ENCODE assay signal across 11 mouse cellular contexts in genomic region chr2:151682357-151682756, GRCm38 (mm10). TPM values are rescaled to one million over a fixed set of nuclear protein-coding genes. Genes with fewer than 3 reads are reported as not detected.
DNase-seq lines count a peak whose midpoint lies in the region; ATAC-seq lines count a peak whose summit lies in the region.
"Had no signal": no experiment of that assay in that cellular context is flagged by ENCODE, and none has a peak within 500 bp of the region (broad histone marks: within the 10 kb centered on the region; RNA-seq: fewer than 3 reads in every experiment).

No protein-coding gene starts in this region.

- no peak for DNase-seq in kidney, adult 11 months
- DNase-seq in ES-CJ7 (ENCODE audit: low read depth, low spot score): peak; percentile 17
- DNase-seq in cerebellum, postnatal 10 days: peak; percentile 70 to 73
- peak; percentile 43 for DNase-seq in naive thymus-derived CD4-positive, alpha-beta T cell, adult 2 months (ENCODE audit: low read depth)
- no peak for DNase-seq in gastrocnemius, postnatal 10 days
- DNase-seq in gastrocnemius, postnatal 25 days: no peak

- no peak overlapping the region for H3K4me2 ChIP-seq in kidney, embryonic 15.5 days
- H3K4me2 ChIP-seq in hindbrain, embryonic 13.5 days: no peak overlapping the region
- H3K4me2 ChIP-seq: embryonic facial prominence, embryonic 15.5 days; limb, embryonic 12.5 days; stomach, embryonic 15.5 days had no signal

- no peaks in the 10 kb centered on the region for H3K9me3 ChIP-seq in kidney, embryonic 15.5 days (replicated peaks)
- no peaks in the 10 kb centered on the region for H3K9me3 ChIP-seq in hindbrain, embryonic 13.5 days
- H3K9me3 ChIP-seq: embryonic facial prominence, embryonic 15.5 days; limb, embryonic 12.5 days; stomach, embryonic 15.5 days had no signal

- H3K4me3 ChIP-seq in kidney, embryonic 15.5 days (replicated peaks): no peak overlapping the region
- H3K4me3 ChIP-seq in hindbrain, embryonic 13.5 days: no peak overlapping the region
- H3K4me3 ChIP-seq: embryonic facial prominence, embryonic 15.5 days; limb, embryonic 12.5 days; stomach, embryonic 15.5 days had no signal

- WGBS in kidney, embryonic 15.5 days: 61% methylated on average over 3 of the region's 3 CpGs
- WGBS in hindbrain, embryonic 13.5 days: 60% methylated on average over 3 of the region's 3 CpGs

- H3K27ac ChIP-seq in kidney, embryonic 15.5 days: no peak overlapping the region
- no peak overlapping the region for H3K27ac ChIP-seq in hindbrain, embryonic 13.5 days
- H3K27ac ChIP-seq: embryonic facial prominence, embryonic 15.5 days; limb, embryonic 12.5 days; stomach, embryonic 15.5 days had no signal

- peak; percentile 40; the same call in 1 of the 2 replicates for ATAC-seq in kidney, embryonic 15.5 days (replicated peaks; ENCODE audit: low FRiP score)
- peak; percentile 86; the same call in 1 of the 2 replicates for ATAC-seq in hindbrain, embryonic 13.5 days (ENCODE audit: low FRiP score)

- H3K4me1 ChIP-seq in kidney, embryonic 15.5 days: no peaks in the 10 kb centered on the region
- H3K4me1 ChIP-seq in hindbrain, embryonic 13.5 days (replicated peaks): no peaks in the 10 kb centered on the region
- H3K4me1 ChIP-seq: embryonic facial prominence, embryonic 15.5 days; limb, embryonic 12.5 days; stomach, embryonic 15.5 days had no signal

- H3K9ac ChIP-seq in kidney, embryonic 15.5 days: no peak overlapping the region
- no peak overlapping the region for H3K9ac ChIP-seq in hindbrain, embryonic 13.5 days
- H3K9ac ChIP-seq: embryonic facial prominence, embryonic 15.5 days; limb, embryonic 12.5 days; stomach, embryonic 15.5 days had no signal

- no peaks in the 10 kb centered on the region for H3K27me3 ChIP-seq in kidney, embryonic 15.5 days
- no peaks in the 10 kb centered on the region for H3K27me3 ChIP-seq in hindbrain, embryonic 13.5 days
- H3K27me3 ChIP-seq: embryonic facial prominence, embryonic 15.5 days; stomach, embryonic 15.5 days had no signal

- no peaks in the 10 kb centered on the region for H3K36me3 ChIP-seq in kidney, embryonic 15.5 days
- no peaks in the 10 kb centered on the region for H3K36me3 ChIP-seq in hindbrain, embryonic 13.5 days
- H3K36me3 ChIP-seq: embryonic facial prominence, embryonic 15.5 days; limb, embryonic 12.5 days; stomach, embryonic 15.5 days had no signal

RNA-seq across cellular contexts. Expression of gene Rad21l, which starts 14.0 kb away (rescaled TPM):
- not detected in 2 replicates for polyA plus RNA-seq in kidney, embryonic 15.5 days (2015; fragmentation: Nextera tagmentation; extraction: Ambion mirVana)
- 0.19 TPM in 1 of 2 replicates, not detected in the other for polyA plus RNA-seq in hindbrain, embryonic 13.5 days (2015; fragmentation: Nextera tagmentation; extraction: Ambion mirVana)
- total RNA-seq in gastrocnemius, postnatal 10 days (2021): not detected
- total RNA-seq in gastrocnemius, postnatal 25 days (2021): not detected
- polyA plus RNA-seq: embryonic facial prominence, embryonic 15.5 days; limb, embryonic 12.5 days; stomach, embryonic 15.5 days had no signal

RNA-seq across cellular contexts. Expression of gene Tmem74b, which starts 19.5 kb away (rescaled TPM):
- 0.95 and 1.5 TPM in 2 replicates for polyA plus RNA-seq in kidney, embryonic 15.5 days (2015; fragmentation: Nextera tagmentation; extraction: Ambion mirVana)
- 20.6 and 22.1 TPM in 2 replicates for polyA plus RNA-seq in hindbrain, embryonic 13.5 days (2015; fragmentation: Nextera tagmentation; extraction: Ambion mirVana)
- total RNA-seq in gastrocnemius, postnatal 10 days (2021): under 1 TPM; 0.61 to 0.99 TPM
- total RNA-seq in gastrocnemius, postnatal 25 days (2021): 1 to 10 TPM in 1 of 2 experiments, under 1 TPM in 1; 0.62 to 1.3 TPM

RNA-seq across cellular contexts. Expression of gene Snph, which starts 50.0 kb away (rescaled TPM):
- 0.59 and 0.95 TPM in 2 replicates for polyA plus RNA-seq in kidney, embryonic 15.5 days (2015; fragmentation: Nextera tagmentation; extraction: Ambion mirVana)
- polyA plus RNA-seq in hindbrain, embryonic 13.5 days (2015; fragmentation: Nextera tagmentation; extraction: Ambion mirVana): 14.1 and 16.6 TPM in 2 replicates
- 1 to 10 TPM; 6.4 to 8.2 TPM for total RNA-seq in gastrocnemius, postnatal 10 days (2021)
- 10 to 100 TPM; 19.2 to 26.2 TPM for total RNA-seq in gastrocnemius, postnatal 25 days (2021)

Comparison
In these comparisons a context has a peak if more than half of its experiments do, and no peak if none do; other contexts are left out.
1. DNase-seq: peak in ES-CJ7 (single experiment), cerebellum, postnatal 10 days (2 of 2) and naive thymus-derived CD4-positive, alpha-beta T cell, adult 2 months (single experiment); none in kidney, adult 11 months (single experiment), gastrocnemius, postnatal 10 days (single experiment) and gastrocnemius, postnatal 25 days (single experiment).